Mouse (Mus musculus): Measurements from ENCODE around the gene Sox6.
A peak's percentile ranks its signal among the peaks of the same experiment; 100 is the strongest.

Sox6 gene

DNA sequence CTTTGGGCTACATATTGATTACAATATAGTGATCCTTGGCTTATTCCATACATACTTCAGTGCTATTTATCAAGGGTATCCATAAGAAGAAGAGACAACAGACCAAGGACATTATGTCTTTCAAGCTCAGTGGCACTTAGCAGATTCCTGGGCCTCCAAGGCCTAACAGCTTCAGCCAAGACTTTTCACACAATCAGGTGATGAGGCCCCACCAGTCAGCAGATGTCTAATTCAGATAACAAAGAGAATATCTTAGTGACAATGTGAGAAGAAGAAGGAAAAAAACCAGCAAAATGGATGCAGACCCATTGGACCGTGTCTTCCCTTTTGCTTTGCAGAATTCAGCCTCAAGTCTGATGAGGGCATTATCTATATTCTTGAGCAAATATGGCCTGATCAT is 150.0 kb downstream of the Sox6 start:
- DNase-seq: no peak

DNA sequence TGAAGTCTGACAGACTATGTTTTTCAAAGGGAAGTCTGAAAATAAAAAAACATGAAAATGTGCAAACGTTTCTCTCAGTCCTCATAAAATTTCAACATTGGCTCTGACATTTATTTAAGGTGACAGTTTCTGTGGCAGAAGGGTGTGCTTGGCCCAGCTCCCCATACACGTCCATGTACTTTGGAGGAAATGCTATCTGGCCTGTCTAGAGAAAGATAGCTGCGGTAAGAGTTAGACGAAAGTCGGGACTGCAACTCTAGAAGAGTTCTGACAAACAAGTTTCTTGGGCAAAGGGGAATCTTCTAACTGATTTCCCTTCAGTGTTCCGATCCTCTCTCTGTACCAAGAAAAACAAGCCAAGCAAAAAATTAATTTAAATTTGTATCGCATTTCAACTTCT is 150.5 kb downstream of the Sox6 start:
- DNase-seq: no peak

GRCm38 (mm10) chr7:115872903-115873302 is 165.7 kb downstream of the Sox6 start:
- DNase-seq: no peak

DNA sequence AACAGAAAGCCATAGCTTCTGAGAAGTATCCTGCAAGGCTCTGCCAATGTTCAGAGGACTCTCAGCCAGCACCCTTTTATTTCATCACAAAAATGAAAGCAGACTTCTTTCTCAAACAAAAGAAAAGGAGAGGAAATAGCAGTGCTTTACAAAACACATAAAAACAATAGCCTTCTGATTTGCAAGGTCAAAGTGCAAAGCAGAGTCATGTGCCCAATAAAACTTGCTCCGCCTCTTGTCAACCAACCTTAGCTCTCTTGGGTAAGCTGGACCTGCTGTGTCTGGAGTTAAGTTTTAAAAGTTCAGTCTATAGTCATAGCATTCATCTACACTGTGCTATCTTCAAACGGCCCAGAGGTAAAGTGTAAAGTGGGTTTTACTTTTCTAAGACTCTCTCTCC is 170.1 kb downstream of the Sox6 start:
- no peak for DNase-seq

DNA sequence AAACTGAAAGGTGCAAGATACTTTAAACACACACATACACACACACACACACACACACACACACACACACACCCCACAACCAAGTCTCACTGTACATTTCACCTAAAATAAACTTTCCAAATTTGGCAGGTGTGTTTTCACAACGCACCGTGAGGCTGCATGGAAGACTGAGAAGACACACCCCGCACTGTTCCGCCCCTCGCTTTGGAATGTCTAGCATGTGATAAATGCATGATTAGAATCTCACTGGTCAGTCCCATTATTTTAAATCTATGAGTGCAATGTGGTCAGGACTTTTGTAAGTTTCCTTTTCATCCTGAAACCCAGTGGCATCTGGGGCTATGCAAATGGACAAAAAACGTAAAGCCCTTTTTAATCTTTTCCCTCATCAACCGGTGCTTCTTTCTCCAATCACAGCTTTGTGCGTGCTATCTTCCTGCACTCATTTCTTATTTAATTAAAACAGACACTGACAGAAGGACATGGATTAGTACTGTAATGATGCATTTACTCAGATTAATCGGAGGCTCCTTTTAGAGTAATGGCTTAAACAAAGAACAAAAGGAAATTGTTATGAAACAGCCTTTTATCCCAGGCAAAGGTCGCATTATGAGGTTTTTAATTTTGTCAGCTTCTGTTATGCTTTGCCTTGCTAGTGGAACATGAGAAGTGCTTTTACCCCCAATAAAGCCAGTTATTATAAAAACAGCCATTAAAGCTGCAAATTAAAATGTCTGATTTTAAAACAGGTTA is 170.9 kb downstream of the Sox6 start:
- DNase-seq: no peak

GRCm38 (mm10) chr7:115866698-115867500 is 171.7 kb downstream of the Sox6 start:
- no peak for DNase-seq

DNA sequence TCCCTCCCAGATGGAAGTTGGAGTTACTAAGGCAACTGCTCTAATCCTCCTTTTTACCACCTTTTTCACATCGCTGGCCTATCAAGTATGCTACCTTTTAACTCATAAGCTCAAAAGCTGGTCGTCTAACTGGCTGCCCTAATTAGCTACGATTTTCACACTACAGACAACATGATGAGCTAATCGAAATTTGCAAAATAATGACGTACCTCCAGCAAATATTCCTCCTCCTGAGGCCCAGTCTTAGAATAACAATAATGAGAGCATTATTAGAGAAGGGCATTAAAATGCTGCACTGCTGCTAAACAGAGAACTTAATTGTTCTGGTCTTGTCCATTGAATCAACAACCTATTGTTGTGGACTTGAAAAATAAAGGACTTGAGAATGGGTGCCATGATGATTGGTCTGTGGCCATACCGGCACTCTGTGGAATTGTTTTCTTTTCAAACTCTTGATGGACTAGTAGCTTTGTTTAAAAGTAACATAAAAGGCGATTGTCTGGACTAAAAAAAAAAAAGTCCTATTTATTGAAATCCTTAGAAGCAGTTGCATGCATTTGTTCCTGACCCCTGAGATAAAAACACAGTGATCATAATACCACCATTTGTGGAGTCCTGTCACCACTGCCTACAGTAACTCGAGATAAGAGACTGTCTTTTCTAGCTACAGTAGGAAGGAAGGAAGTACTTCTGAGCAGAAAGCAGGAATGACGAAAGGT is 172.5 kb downstream of the Sox6 start:
- no peak for DNase-seq

DNA sequence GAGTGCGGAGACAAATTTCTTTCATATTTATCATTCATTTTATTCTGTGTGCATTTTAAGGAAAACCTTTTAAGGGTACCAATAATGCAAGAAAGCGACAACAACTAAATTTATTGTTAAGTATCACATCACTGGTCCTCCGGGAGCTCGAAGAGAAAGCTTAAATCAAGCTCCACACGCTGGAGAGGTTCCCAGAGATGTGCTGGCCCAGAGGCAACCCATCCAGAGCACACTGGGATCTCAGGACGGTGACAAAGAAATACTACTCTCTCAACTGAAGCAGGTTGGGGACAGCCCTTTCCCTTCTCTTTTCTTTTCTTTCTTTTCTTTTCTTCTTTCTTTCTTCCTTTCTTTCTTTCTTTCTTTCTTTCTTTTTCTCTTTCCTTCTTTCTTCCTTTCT is 173.4 kb downstream of the Sox6 start:
- DNase-seq: no peak

DNA sequence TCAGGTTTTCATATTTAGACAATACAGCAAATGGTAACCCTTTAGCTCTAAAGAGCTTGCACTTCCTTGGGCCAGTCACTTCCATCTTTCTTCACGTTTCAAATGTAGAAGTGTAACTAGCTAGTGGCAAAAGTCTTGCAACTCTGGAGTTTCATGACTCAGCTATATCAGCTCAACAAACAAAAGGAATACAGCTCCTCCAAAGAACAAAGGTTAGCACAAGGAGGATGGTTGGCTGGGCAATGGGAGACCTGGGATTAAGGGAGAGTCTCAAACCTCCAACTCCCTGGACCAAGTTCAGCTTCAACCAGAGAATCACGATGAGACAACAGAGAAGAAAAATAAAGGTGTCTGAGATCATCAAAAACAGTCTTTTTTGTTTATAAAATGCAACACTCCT is 174.2 kb downstream of the Sox6 start:
- no peak for DNase-seq

DNA sequence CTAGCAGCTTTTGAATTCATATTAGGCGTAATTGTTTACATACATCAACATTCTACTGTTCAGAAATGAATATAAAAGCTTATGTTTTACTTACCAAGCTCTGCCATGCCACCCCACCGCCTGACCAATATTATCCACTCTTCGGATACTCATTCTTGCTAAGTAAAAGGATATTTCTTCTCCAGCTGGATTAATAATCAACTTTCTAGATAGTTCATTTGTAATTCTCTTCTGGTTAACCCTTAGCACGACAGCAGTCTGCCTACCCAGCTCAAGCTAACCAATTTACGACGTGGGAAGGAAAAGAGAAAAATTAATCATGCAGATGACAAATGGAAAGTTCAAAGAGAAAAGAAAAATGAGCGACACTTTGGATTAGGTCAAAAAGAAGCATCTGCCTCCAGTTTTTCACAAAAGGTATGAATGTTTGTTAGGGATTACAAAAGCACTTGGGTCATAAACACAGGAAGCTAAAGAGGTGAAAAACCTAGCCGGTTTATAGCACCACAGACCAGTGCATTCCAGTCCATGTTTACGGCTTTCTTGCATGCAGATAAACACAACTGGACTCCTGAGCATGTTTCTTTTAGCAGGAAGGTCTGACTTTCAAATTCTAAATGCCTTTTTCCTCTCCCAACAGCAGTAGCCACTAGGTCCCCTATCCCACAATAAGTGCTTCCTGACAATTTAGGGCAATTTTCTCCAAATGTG is 178.8 kb downstream of the Sox6 start:
- DNase-seq: no peak

- no peak for DNase-seq
Observed at GRCm38 (mm10) chr7:115851131-115851530, 187.5 kb downstream of the Sox6 start.

DNA sequence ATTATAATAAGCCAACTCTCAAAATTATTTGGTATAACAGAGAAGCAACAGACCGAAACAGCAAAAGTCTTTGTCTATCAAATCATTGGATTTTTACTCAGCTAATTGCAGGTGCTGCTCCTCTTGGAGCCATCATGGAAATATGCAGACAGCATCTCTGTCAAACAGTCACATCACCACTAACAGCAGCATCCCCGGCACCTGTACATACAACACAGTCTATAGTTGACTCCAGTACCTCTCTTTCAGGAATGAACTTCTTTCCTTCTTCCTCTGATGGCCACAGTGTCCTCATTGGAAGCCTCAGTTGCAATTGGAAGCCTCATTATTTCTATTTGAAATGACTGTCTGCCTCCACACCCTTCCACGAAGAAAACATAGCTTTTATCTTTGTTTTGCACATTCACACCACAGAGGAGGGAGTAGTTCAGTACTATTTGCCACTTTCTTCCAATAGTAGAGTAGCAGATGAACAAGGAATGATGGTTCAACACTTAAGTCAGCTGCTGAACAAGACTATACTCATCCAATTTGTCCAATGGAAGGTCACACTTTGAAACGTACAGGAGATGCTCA is 192.7 kb downstream of the Sox6 start:
- DNase-seq: no peak

DNA sequence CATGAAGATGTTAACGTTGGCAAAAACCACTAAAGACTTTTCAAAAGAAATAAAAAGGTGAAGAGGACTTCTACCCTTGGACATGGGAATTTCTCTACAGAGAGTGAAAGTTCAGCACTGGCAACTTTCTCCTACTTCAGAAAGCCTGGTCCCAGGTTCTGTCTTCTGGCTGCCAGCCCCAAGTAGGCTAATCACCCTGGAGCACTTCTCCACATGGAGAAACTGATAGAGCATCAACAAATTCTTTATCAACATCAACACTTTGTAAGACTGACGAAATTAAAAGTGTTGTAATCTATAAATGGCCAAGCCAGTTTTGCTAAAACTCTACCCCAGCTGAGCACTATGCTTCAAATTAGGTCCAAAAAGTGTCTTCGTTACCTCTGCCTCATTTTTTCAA is 193.7 kb downstream of the Sox6 start:
- no peak for DNase-seq

DNA sequence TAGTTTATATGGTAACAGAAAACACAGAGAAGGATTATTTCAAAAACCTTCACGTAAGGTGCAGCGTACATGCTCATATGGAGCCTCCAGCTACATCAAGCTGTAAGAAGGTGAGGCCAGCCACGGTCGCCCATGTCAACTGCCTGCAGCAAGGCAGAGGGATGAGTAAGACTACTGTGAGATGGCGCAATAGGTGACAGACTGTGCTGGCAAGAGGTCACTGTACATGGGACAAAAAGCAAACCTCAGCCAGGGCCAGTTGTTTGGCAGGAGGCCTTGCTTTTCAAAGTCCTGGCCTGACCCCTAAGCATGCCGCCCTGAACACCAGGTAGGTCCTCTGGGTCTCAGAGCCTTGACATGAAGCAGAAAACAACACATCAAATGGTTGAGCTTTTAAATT is 194.2 kb downstream of the Sox6 start:
- peak; percentile 96 for DNase-seq

DNA sequence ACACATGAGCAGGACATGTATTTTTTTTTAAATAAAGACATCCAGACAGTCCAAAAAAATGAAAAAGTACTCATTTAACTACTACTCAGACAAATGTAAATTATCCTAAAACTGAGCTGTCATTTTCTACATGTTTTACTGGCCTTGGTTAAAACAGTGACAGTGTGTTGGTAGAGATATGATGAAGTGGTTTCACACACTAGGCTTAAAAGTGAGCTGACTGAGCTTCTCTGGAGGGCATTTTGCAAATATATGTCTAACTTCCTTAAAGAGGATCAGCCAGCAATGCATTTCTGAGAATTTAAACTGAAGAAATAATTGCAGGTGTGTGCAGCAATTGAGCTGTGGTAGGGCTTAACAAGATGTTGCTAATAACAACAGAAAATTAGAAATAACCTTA is 196.3 kb downstream of the Sox6 start:
- DNase-seq: no peak

DNA sequence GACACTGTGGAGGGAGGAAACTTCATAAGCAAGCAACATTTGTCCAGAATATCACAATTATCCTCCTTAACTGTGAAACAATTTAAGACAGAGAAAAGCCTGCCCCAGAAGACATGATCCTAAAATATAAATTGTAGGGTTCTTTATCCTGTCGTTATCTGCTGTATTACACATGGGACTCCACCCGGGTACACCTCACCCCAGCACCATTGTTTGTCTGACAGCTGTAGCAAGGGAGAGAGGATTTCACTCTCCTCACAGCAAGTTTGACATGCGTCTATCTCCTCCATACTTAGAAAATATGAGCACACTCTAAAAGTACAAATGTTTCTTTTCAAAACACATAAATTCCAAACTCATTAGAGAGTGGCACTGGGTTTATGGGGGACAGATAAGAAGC is 198.0 kb downstream of the Sox6 start:
- DNase-seq: no peak

GRCm38 (mm10) chr7:115835005-115835404 is 203.6 kb downstream of the Sox6 start:
- no peak for DNase-seq

GRCm38 (mm10) chr7:115833701-115834100 is 204.9 kb downstream of the Sox6 start:
- peak; percentile 88 for DNase-seq

DNA sequence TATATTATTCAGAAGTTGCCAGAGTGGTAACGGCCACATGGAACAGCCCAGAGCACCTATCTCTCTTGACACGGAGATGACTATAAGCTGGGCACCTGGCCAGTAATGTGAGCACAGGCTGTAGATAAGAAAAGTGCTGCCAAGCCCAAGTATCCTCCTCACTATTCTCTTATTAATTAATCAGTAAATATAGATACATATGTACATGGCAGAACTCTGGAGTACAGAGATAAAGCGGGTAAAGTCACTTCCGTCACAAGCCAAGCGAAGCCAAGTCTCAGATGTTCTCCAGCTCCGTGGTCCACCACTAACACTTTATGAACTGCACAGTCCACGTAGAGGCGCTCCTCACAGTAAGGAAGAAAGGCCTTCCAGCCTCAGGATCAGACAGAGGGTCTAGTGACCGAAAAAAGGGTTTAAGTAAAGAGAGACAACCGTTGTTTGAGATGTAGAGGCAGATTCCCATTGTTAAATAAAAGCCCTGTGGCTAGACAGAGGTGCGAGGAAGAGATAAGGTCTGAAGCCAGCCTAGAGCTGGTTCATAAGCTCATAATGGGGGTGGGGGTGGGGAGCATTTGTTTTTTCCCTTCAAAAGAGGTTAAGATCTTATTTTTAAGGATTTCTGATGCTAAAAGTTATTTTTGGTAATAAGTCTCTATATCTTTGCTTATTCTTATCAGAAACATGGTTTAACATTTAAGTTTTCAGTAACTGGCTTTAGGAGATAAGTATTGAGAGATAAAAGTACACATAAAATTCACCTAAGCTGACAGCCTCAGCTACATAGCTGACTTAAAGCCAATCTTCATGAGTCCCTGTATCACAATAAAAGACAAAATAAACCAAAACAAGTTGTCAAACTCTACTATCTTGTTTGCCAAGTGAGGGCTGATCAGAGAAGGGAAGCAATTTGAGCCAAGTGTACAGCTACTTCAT is 207.4 kb downstream of the Sox6 start:
- peak; percentile 79 for DNase-seq

- DNase-seq: peak; percentile 61
Observed at GRCm38 (mm10) chr7:115830366-115830765, 208.2 kb downstream of the Sox6 start.

GRCm38 (mm10) chr7:115829756-115830155 is 208.8 kb downstream of the Sox6 start:
- no peak for DNase-seq

- no peak for DNase-seq
Observed at GRCm38 (mm10) chr7:115829260-115829659, 209.3 kb downstream of the Sox6 start.

Data from heart, adult 11 months (tissue).